Mouse (Mus musculus) hindlimb bud, embryonic 11.5 days (tissue): ENCODE results near the gene Guca2a.

ENCODE experiments used
- DNase-seq: peaks from one replicate; pipeline ENCODE4 v3.0.0-alpha.2; 2012; ENCODE audit warnings: low read depth, low spot score; ENCODE audit errors: extremely low spot score

Guca2a gene

DNA sequence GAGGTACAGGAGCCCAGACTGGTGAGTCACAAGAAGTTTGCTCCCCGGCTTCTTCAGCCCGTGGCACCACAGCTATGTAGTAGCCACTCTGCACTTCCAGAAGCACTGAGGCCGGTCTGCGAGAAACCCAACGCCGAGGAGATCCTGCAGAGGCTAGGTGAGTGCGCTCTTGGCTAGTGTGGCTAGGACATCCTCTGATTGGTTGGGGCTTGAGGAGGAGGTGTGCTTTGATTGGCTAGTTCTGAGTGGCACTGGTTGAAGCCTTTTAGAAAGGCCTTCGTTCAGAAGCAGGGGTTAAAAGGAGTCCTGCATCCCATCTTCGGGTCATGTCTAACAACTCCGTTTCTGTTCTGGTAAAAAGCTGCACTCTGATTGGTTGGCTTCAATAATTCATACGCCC, 1.2 kb downstream of the Guca2a start:
- DNase-seq, result no peak

DNA sequence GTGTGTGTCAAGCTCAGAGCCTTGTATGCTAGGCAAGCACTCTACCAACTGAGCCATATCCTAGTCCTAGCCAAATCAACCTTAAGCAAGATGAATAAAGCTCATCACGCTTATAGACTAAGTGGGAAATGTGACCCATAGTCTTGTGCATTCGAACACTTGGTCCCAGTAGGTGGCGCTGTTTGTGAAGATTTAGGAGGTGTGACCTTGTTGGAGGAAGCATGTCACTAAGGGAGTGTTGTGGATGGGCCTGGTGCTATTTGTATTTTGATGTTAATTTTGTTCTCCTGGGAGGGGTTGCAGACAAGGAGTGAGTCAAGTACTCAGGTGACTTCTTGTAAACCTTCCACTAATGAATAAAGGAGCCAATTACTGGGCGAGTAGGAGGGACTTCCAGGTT, 5.2 kb downstream of the Guca2a start:
- no peak for DNase-seq

DNA sequence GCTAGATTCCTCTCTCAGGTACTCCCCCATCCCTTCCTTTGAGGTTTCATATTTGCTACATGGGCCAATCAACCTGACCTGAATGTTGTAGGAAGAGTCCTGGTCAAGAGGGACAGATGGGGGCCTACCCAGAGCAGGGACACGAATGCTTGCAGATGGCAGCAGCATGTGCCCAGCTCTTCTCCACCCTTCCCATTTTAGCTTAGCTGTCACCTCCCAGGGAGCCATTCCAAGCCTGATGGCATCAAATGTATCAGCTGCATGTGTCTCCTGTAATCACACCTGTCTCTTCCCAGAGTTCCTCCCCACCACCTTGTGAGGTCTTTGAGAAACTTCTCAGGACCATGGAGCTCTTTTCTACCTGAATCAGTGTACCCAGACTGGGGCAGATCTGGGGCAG, 19.5 kb downstream of the Guca2a start:
- no peak for DNase-seq

DNA sequence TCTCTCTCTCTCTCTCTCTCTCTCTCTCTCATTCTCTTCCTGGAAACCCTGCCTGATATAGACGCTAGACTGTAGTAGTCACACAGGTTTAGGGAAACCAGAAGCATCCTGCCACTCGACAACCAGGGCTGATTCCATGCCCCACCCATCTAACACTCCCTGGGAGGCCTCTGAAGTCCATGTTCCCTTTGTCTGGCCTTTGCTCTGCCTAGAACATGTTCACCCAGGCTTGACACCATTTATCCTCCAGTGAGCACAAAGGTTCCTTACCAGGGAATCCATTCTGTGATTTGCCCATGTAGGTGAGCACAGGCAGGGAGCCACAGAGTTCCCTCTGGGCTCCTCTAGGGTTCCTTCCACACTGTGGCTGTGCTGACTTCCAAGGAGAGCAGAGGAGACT, 20.7 kb downstream of the Guca2a start:
- no peak for DNase-seq

DNA sequence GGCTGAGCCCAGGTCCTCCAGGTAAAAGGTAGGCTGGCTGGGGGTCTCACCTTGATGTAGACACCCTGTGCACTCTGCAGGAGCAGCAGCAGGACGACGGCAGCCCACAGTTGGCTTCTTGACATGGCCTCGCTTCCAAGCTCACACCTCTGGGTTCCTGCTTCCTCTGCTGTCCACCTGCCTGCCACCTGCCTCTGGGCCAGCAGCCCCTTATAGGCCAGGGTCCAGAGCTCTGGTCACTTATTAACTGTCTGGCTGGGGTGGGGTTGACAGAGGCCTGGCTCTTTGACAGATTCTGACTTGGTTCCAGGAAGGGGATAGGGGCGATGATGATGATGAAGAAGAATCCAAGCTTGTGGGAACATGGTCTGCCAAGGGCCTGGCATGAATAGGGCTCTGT, 21.2 kb downstream of the Guca2a start, which contains the start of gene Guca2b:
TSS of gene Guca2b (minus strand) at position 224 of the 400 bp plus-strand sequence.
- DNase-seq, result no peak

DNA sequence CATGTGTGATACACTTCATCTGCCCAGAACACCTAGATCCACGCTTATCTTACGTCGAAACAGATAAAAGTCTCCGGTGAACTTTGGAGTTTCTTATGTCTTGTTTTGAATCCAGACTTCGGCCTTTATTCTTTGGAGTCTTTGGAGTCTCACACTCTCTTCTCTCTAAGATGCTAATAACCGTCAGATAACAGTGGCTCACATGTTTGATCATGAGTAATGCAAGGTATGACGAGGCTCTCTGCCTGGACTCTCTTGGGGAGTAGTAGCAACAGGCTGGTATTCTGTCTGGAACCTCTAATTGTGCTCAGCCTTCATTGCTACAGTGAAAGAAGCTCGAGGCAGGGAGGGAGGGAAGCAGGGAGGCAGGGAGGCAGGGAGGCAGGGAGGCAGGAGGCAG, 22.5 kb downstream of the Guca2a start:
- no peak for DNase-seq

DNA sequence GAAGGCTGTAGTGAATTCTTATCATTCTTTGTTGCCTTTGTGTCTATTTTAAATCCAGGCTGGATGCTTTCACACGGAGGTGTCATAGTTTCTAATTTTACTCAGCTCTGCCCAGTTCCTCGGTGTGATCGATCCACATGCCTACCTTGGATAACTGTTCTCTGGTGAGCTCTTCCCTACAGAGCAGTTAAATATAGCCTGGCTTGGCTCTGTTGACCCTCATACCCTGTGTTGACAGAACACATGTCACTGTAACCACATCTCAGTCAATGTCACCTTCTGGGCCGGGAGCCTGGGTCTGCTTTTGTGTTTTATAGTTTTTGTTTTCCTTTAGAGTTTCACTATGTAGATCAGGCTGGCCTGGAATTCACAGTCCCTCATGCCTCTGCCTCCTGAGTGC, 24.6 kb downstream of the Guca2a start:
- DNase-seq, result no peak

DNA sequence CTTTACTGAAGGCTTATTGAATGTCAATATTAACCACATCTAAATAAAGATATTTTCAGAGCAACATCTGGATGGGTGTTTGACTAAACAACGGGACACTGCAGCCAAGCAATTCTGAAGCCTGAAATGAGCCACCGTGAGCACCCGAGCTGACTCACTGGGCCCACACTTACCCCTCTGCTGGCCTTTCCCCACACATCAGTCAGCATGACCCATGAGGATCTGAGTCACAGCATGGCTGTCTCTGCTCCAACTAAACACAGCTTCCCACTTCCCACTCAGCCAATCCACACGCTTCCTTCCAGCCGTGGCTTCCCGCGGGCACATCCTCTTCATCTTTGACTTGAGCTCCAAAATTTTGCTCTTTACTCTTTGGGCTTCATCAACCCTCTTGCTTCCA, 25.5 kb downstream of the Guca2a start:
- no peak for DNase-seq

DNA sequence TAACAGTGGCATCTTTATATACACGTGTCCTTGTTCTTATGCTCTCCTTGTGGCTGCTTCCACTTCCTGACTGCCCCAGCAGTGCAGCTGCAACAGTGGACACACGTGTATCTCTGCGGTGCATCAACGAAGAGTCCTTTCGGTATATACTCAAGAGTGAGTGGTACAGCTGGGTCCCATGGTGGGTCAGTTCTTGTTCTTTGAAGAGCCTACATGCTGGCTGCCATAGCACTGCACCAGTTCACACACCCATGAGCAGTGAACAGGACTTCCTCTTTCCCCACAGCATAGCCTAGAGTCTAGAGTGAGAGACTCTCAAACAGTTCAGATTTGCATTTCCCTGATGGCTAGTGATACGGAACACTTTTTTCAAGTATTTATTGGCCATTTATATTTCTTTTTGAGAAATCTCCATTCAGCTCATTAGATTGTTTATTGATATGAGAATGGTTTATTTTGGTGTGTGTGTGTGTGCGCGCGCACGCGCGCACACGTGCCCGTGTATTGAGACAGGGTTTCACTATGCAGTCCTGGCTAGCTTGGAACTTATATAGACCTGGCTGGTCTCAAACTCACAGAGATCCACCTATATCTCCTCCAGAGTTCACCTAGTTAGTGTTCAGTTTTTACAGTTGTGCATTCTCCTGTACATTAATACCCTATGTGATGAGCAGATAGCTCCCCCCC, 26.0 kb downstream of the Guca2a start:
- DNase-seq, result no peak

DNA sequence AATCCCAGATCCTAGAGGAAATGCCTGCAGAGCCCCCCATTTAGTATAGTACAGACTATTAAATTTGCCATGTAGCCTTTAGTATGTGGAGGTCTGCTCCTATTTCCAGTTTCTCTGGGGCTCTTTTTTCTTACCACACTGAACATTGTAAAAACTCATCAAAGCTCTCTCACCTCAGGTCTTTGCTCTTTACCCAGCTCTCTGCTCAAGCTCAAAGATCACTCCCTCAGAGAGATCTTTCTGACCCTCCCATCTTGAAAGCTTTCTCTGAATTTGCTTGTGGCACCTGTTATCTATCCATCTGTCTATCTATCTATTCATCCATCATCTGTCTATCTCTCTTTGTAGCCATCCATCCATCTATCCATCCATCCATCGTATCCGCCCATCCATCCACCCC, 27.7 kb downstream of the Guca2a start:
- no peak for DNase-seq

DNA sequence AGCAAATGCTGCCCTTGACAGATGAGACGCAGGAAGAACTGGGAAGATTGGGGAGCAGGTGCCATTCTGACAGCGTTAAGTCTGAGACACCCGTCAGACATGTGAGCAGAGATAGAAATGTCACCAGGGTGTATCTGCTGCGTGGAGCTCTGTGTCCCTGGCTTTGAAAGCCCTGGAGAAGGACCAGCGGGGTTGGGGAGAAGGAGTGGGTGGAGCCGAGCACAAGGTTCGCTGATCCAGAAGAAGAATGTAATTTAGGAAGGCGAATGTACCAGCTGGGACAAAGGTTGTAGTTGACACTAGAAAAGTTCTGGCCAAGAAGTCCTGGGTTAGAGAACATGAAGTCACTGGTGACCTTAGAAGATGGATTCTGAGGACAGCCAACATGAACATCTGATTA, 28.6 kb downstream of the Guca2a start:
- no peak for DNase-seq

DNA sequence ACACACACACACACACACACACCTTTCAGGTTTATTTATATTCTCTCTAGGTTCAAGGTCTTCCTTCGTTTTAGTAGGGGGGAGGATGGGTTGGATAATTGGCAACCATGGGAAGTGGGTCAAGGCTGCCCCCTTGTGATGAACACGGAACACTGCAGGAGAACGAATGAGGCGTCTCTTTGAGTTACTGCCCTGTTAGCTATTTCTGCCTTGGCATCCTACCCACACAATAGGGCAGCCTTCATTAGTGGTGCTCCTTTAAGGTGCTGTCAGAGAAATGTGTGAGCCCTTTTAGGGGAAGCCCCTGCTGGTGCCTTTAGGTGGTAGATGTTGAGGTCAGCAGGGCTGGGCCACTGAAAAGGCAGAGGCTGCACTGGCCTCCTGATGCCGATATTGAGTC, 29.9 kb downstream of the Guca2a start:
- peak; percentile 28 for DNase-seq

DNA sequence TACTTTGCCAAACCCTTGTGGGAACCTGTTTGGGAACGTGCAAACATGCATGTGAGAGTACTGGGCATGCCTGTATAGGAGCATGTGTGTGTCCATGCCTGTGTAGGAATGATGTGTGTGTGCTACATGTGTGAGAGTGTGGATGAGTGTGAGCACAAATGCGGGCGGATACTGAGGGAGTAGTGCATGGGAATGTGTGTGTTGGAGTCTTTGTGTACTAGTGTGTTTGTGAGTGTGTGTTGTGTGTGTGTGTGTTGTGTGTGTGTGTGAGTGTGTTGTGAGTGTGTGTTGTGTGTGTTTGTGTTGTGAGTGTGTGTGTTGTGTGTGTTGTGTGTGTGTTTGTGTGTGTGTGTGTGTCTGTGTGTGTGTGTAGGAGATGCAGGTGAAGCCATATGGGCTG, 30.7 kb downstream of the Guca2a start:
- DNase-seq, result no peak

DNA sequence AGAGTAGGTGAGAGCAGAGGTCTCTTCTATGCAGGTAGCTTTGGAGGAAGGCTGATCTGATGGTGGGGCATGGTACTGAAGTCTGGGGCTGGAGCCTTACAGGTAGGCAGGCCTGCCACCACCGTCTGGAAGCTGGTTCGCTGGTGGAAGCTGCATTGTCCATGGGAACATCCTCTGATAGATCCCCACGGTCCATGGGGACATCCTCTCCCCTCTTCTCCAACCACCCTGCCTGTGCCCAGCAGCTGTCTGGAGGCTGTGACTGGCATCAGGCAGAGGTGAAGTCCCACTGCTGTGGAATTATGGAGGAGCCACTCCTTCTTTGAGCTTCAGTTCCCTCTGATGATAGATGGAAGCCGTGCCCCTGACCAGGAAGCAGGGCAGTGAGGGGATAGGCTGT, 31.1 kb downstream of the Guca2a start:
- DNase-seq, result no peak

DNA sequence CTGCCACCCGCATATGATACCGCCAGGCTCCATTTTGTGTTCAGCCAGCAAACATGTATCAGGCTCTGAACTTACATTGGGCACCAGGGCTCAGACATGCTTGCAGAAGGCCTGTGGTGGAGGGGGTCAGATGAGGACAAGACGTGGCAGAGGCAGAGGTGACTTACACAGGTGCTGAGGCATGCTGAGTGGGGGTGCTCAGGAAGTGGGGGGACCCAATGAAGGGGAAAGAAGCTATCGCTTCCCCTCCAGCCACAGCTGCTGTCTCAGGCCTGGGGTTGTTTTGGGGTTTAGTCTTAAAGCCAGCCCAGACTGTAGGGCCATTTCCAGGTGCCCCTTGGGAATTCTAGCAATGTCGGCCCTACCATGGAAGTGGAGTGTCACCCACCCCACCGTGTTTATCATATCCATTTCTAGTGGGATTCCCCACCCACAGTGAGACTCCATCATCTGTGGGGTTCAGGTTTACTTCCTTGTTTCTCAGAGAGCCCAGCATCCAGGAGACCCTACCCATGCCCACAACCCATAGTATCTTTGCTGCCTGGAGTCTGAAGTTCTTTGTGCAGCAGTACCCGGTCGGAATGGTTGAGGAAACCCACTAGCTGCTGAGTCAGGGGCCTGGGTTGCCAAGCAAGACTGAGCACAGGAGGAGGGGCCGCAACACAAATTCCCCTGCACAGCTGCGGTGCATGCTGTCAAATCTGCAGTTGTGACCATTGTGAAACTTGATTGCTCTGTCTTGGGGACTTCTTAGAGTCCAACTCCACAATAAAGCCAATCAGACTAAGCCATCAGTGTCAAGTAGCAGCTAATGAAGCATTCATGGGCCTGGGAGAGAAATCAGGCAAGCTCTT, 32.1 kb downstream of the Guca2a start:
- no peak for DNase-seq

DNA sequence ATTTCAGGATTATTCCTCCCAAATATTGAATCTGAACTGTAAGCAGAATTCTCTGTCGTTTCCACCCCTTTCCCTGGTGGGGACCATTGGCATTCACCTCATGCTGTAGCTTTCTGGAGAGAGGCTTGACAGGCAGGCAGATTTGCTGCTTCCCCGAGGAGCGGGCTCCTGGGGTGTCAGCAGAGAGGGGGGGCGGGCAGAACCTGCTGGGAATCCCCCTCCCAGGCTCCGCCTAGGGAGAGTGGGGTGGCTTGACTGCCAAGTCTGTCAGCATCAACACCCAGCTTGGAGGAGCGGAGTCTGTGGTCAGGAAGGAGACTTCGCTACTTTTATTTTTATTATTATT, 32.7 kb downstream of the Guca2a start:
- DNase-seq, result no peak

DNA sequence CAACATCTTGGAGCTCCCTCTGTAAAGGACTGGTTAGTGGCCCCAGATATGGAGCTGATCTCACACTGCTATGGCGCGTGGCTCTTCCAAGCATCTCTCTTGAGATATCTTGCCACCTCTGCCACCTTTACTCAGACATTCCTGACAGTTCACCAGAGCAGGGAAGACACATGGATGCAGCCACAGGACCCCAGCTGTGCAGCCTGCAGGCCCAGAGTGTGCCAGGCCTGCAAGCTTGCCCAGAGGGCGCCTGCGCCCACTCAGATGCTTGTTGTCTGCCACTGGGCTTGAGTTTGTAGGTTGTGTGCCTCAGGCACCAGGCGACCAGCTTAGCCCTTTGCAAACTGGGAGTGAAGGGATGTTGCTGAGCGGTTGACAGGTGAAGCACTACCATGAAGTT, 33.2 kb downstream of the Guca2a start:
- no peak for DNase-seq

DNA sequence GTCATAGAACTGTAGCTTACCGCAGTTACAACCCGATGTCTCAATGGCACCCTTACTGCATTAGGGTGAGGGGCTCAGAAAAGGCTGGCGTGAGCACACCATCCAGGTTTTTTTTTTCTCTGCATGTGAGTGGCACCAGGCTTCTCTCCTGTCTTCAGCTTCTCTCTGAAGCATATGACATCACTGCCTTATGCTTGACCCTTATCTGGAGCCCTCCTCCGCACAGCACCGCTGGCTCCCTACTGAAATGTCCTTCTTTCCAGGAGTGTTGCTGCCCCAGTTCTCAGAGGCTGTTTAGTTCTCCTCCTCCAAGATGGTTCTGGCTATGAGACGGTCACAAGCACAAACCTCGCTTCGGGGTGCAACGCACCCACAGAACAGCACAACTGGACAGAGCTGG, 33.7 kb downstream of the Guca2a start:
- DNase-seq, result no peak

DNA sequence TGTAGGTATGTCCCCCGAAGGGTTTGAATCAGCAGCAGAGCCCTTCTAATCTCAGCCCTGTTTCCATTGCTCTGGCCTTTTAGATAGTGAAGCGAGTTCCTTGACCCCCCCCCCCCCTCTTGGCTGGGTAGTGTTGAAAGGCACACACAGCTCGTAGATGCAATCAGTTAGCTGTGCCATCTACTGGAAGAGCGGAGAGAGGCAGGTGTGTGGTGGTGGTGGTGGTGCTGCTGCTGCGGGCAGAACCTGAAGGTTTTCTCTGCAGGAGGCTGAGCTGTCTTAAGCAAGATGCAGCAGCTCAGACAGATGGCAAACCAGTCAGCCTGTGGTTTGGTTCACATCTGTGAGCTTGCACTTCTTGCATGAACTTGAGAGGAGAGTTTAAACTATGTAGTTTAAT, 35.2 kb downstream of the Guca2a start:
- DNase-seq, result no peak

DNA sequence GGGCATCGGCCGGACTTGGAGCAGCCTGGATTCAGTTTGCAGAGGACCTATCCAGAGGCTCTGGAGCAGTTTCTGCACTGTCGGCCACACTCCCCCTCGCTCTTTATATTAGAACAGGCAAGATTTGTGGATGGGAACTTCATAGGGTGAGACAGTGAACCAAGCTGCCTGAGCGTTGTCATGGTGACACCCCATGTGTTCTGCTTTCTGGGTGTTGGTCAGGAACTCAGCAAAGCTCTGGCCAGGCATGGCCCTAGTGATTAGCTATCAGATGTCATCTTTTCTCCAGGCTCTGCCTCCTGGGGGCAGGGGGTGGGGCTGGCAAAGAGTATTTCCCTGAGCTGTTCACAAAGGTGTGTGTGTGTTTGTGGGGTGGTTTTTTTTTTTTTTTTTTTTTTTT, 45.1 kb downstream of the Guca2a start:
- DNase-seq, result no peak

DNA sequence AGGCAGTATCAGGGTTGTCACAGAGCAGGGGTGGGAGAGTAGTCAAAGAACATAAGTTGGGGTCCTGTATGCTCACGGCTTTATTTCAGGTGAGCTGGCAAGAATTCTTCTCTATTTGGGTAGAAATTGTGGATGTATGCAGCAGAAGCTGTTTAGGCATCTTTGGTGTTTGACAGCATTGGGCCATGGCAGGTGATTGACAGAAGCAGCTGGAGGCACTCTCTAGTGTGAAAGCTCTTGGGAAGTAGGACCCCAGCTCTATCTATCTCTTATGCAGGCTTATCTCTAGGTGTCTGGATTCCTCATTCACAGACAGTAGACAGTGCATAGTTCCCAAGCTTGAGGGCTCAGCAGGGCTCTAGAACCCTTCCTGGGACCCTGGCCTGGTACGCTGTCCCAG, 48.2 kb downstream of the Guca2a start:
- no peak for DNase-seq
